Mouse (Mus musculus): Measurements from ENCODE around the gene Ffar4. TPM values are rescaled to one million over a fixed set of nuclear protein-coding genes. Genes with fewer than 3 reads are reported as not detected.

Gene Ffar4
- polyA plus RNA-seq, 1 experiment: 2.2 TPM

DNA sequence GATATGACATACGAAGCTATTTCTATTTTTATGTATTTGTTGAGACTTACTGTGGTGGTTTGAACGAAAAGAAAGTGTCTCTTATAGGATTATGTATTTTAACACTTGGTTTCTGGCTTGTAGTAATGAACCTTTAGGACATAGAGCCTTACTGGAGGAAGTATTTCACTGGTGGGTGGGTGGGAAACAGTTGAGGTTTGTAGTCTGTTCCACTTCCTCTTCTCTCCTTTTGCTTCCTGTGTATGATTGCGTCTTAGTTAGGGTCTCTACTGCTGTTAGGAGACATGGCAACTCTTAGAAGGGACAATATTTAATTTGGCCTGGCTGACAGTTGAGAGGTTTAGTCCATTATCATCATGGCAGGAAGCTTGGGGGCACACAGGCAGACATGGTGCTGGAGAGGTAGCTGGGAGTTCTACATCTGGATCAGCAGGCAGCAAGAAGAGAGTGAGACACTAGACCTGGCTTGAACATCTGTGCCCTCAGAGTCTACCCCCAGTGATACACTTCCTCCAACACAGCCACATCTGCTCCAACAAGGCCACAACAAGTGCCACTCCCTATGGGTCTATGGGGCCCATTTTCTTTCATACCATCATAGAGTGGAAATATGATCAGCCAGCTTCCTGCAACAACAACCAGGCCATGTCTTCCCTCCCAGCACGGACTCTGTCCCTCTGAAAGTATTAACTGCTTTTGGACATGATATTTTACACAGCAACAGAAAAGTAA lies 46.8 kb downstream of the Ffar4 start:
- Histone ChIP-seq H3K4me3 (ENCODE audit: insufficient read depth, low read depth, low read length) (no peak overlapping the region), H3K4me1 (ENCODE audit: control insufficient read depth, insufficient read depth, low read length) (no peaks in the 10 kb centered on the region), H3K27ac (ENCODE audit: insufficient read depth, low read depth, low read length) (no peak overlapping the region), H3K36me3 (ENCODE audit: control insufficient read depth, insufficient read depth, low read length) (no peaks in the 10 kb centered on the region), H3K27me3 (replicated peaks; ENCODE audit: control insufficient read depth, insufficient read depth, low read length) (no peaks in the 10 kb centered on the region)
- WGBS: 73% methylated on average over 4 of the region's 4 CpGs
- DNase-seq: no peak
- TF ChIP-seq CTCF (conservative IDR thresholded peaks at IDR 0.05; ENCODE audit: insufficient read depth, insufficient read length, low read depth, low read length): no peak
- TF ChIP-seq POLR2A (IDR thresholded peaks at IDR 0.05; ENCODE audit: low read depth, low read length): no peak

DNA sequence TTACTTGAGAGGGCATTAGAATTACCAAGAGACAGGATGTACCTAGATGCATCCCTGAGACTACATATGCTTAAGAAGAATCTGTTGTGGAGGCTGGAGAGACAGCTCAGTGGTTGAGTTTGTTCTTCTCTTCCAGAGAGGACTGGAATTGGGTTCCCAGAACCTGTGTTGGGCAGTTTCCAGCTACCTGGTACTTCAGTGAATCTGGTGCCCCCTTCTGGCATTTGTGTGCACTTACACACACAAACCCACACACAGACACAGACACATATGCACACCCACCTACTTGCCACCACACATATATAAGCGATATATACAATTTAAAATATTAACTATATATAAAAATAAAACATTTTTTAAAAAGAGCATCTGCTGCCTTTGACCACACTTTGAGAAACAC lies 59.4 kb downstream of the Ffar4 start:
- Histone ChIP-seq H3K4me3 (ENCODE audit: insufficient read depth, low read depth, low read length) (no peak overlapping the region), H3K27ac (ENCODE audit: insufficient read depth, low read depth, low read length) (no peak overlapping the region), H3K4me1 (ENCODE audit: control insufficient read depth, insufficient read depth, low read length) (no peaks in the 10 kb centered on the region), H3K27me3 (replicated peaks; ENCODE audit: control insufficient read depth, insufficient read depth, low read length) (no peaks in the 10 kb centered on the region), H3K36me3 (ENCODE audit: control insufficient read depth, insufficient read depth, low read length) (no peaks in the 10 kb centered on the region)
- 97% methylated on average over 1 of the region's 1 CpGs for WGBS
- no peak for DNase-seq
- TF ChIP-seq POLR2A (IDR thresholded peaks at IDR 0.05; ENCODE audit: low read depth, low read length): no peak
- no peak; the same call in 1 of the 2 replicates for TF ChIP-seq CTCF (conservative IDR thresholded peaks at IDR 0.05; ENCODE audit: insufficient read depth, insufficient read length, low read depth, low read length)

DNA sequence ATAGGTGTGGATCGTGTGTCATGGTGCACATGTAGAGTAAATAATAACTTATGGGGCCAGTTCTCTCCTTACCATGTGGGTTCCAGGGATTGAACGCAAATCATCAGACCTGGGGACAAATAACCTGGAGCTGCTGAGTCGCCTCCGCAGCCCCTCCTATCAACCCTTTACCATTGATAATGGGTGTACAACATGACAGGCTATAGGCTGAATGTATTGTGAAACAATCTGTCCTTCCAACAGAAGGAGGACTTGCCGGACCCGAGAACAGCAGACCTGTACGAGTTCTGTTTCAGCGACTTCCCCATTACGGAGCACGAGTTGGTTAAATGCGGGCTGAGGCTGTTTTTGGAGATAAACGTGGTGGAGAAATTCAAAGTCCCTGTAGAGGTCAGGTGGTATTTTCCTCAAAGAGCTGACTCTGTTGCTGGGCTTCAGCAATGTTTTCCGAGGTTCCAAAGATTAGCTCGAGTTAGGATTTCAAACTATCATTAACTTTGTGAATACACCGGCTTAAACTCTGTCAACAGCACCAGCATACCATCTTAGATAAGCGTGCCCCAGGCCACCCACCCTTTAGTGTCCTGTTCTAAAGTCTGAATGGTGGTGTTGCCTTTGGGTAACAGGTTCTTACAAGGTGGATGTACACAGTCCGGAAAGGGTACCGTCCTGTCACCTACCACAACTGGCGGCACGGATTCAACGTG lies 64.9 kb downstream of the Ffar4 start:
- no peak overlapping the region for H3K27ac ChIP-seq (ENCODE audit: insufficient read depth, low read depth, low read length)
- DNase-seq: no peak
- 79% methylated on average over 21 of the region's 21 CpGs for WGBS

More for the DNA sequence above, 64.9 kb downstream of the Ffar4 start:
- Histone ChIP-seq H3K27me3 (replicated peaks; ENCODE audit: control insufficient read depth, insufficient read depth, low read length) (no peaks in the 10 kb centered on the region), H3K4me1 (ENCODE audit: control insufficient read depth, insufficient read depth, low read length) (no peaks in the 10 kb centered on the region), H3K36me3 (ENCODE audit: control insufficient read depth, insufficient read depth, low read length) (no peaks in the 10 kb centered on the region), H3K4me3 (ENCODE audit: insufficient read depth, low read depth, low read length) (no peak overlapping the region)
- TF ChIP-seq CTCF (conservative IDR thresholded peaks at IDR 0.05; ENCODE audit: insufficient read depth, insufficient read length, low read depth, low read length): no peak
- no peak for TF ChIP-seq POLR2A (IDR thresholded peaks at IDR 0.05; ENCODE audit: low read depth, low read length)

Other genes with a start within 250 kb of the Ffar4 start
- gene Myof, start 53.5 kb upstream of the Ffar4 start, polyA plus RNA-seq (2012; rRNA removed): 24.2 and 27.5 TPM in 2 replicates
- gene Cep55, start 42.1 kb upstream of the Ffar4 start, polyA plus RNA-seq (2012; rRNA removed): 0.14 and 0.15 TPM in 2 replicates
- gene Rbp4, start 28.2 kb downstream of the Ffar4 start, polyA plus RNA-seq (2012; rRNA removed): 17.6 and 23.6 TPM in 2 replicates
- not detected in 2 replicates for gene Pde6c, start 35.7 kb downstream of the Ffar4 start, polyA plus RNA-seq (2012; rRNA removed)
- gene Fra10ac1, start 127.1 kb downstream of the Ffar4 start, polyA plus RNA-seq (2012; rRNA removed): 4.0 and 4.8 TPM in 2 replicates
- 0.10 and 0.28 TPM in 2 replicates for gene Lgi1, start 167.5 kb downstream of the Ffar4 start, polyA plus RNA-seq (2012; rRNA removed)

All from kidney, adult 2 months (tissue).